Mouse (Mus musculus): Measurements from ENCODE around the gene Slc35b2.

The Slc35b2 gene

GRCm38 (mm10) chr17:45563655-45564530 is at the start of gene Slc35b2:
Slc35b2 (plus strand) TSS chr17:45563874.
- DNase-seq = peak; percentile 95 to 96

- DNase-seq = peak; percentile 29 to 44
Observed at GRCm38 (mm10) chr17:45515204-45515726, 48.4 kb upstream of the Slc35b2 start.

GRCm38 (mm10) chr17:45515806-45516205 is 47.9 kb upstream of the Slc35b2 start:
- no peak for DNase-seq

- DNase-seq = peak; percentile 97 to 98
Observed at GRCm38 (mm10) chr17:45516488-45516887, 47.2 kb upstream of the Slc35b2 start.

- peak; percentile 38 to 49 for DNase-seq
Observed at GRCm38 (mm10) chr17:45517135-45517534, 46.5 kb upstream of the Slc35b2 start.

GRCm38 (mm10) chr17:45517549-45518215 is 46.0 kb upstream of the Slc35b2 start:
- DNase-seq = peak in 1 of 2 experiments; percentile 44

GRCm38 (mm10) chr17:45518766-45519475 is 44.8 kb upstream of the Slc35b2 start:
- DNase-seq = peak; percentile 89 to 91

- DNase-seq = peak; percentile 41 to 45
Observed at GRCm38 (mm10) chr17:45520136-45520535, 43.5 kb upstream of the Slc35b2 start.

- DNase-seq = peak; percentile 56 to 63
Observed at GRCm38 (mm10) chr17:45523263-45523662, 40.4 kb upstream of the Slc35b2 start, which contains the start of gene Tcte1. Tcte1 (plus strand) TSS chr17:45523434.

GRCm38 (mm10) chr17:45524961-45525360 is 38.7 kb upstream of the Slc35b2 start:
- peak; percentile 72 to 79 for DNase-seq

GRCm38 (mm10) chr17:45526571-45526970 is 37.1 kb upstream of the Slc35b2 start:
- peak; percentile 68 to 74 for DNase-seq

GRCm38 (mm10) chr17:45530346-45530782 is 33.3 kb upstream of the Slc35b2 start:
- DNase-seq = peak; percentile 97 to 98

GRCm38 (mm10) chr17:45532896-45533295 is 30.8 kb upstream of the Slc35b2 start:
- no peak for DNase-seq

- no peak for DNase-seq
Observed at GRCm38 (mm10) chr17:45536264-45536663, 27.4 kb upstream of the Slc35b2 start.

GRCm38 (mm10) chr17:45538394-45538793 is 25.3 kb upstream of the Slc35b2 start:
- DNase-seq = no peak

- DNase-seq = peak in 1 of 2 experiments; percentile 56
Observed at GRCm38 (mm10) chr17:45539664-45540063, 24.0 kb upstream of the Slc35b2 start.

GRCm38 (mm10) chr17:45542129-45542528 is 21.5 kb upstream of the Slc35b2 start:
- peak in 1 of 2 experiments; percentile 52 for DNase-seq

- peak; percentile 83 to 89 for DNase-seq
Observed at GRCm38 (mm10) chr17:45542705-45543104, 21.0 kb upstream of the Slc35b2 start.

- no peak for DNase-seq
Observed at GRCm38 (mm10) chr17:45543115-45543514, 20.6 kb upstream of the Slc35b2 start.

- peak; percentile 74 to 78 for DNase-seq
Observed at GRCm38 (mm10) chr17:45544001-45544872, 19.4 kb upstream of the Slc35b2 start.

GRCm38 (mm10) chr17:45544873-45545277 is 18.8 kb upstream of the Slc35b2 start:
- peak; percentile 70 to 75 for DNase-seq
